Mouse (Mus musculus) midbrain, embryonic 14.5 days (tissue): ENCODE measurements around the gene Wbp4. TPM values are rescaled to one million over a fixed set of nuclear protein-coding genes. Genes with fewer than 3 reads are reported as not detected.
"Not testable (repeated sequence)": the region's sequence is repeated elsewhere in the genome, so short reads cannot be mapped to it uniquely, and the experiment has no call there.

Experiments used
- ATAC-seq: fragments of 200-750 bp; cut with Nextera tagmentation; 2 replicates; pipeline ENCODE4 v1.8.0; 2017; ENCODE audit warnings: moderate number of reproducible peaks, moderate library complexity; ENCODE audit not compliant: low FRiP score, low TSS enrichment
- DNase-seq: peaks from one replicate; pipeline ENCODE4 v3.0.0-alpha.2; 2015
- H3K27ac ChIP-seq: fragments of 300-500 bp; sonication (generic); replicated peaks from 2 replicates; pipeline ENCODE4 v1.5.1; 2014; ENCODE audit warnings: mild to moderate bottlenecking, low read depth, low read length, moderate library complexity
- H3K27me3 ChIP-seq: fragments of 300-500 bp; sonication (generic); 2 replicates; pipeline ENCODE4 v1.6.1; 2014; ENCODE audit warnings: low read length, control low read depth, mixed read lengths; ENCODE audit not compliant: control insufficient read depth, insufficient read depth
- H3K36me3 ChIP-seq: fragments of 300-500 bp; sonication (generic); 2 replicates; pipeline ENCODE4 v1.6.1; 2014; ENCODE audit warnings: low read length, control low read depth; ENCODE audit not compliant: control insufficient read depth, insufficient read depth
- H3K4me1 ChIP-seq: fragments of 300-500 bp; sonication (generic); 2 replicates; pipeline ENCODE4 v1.6.1; 2014; ENCODE audit warnings: mild to moderate bottlenecking, antibody characterized with exemption, low read length, control low read depth; ENCODE audit not compliant: control insufficient read depth, insufficient read depth
- H3K4me2 ChIP-seq: fragments of 300-500 bp; sonication (generic); 2 replicates; pipeline ENCODE4 v1.6.1; 2014; ENCODE audit warnings: mild to moderate bottlenecking, low read length, moderate library complexity
- H3K4me3 ChIP-seq: fragments of 300-500 bp; sonication (generic); replicated peaks from 2 replicates; pipeline ENCODE4 v1.5.1; 2014; ENCODE audit warnings: low read depth, low read length
- H3K9ac ChIP-seq: fragments of 300-500 bp; sonication (generic); replicated peaks from 2 replicates; pipeline ENCODE4 v1.6.1; 2014; ENCODE audit warnings: mild to moderate bottlenecking, low read length, moderate library complexity
- H3K9me3 ChIP-seq: fragments of 300-500 bp; sonication (generic); 2 replicates; pipeline ENCODE4 v1.6.1; 2016; ENCODE audit warnings: low read length, control low read depth, mixed read lengths; ENCODE audit not compliant: control insufficient read depth
- WGBS: fragments of 180-500 bp; shearing (Covaris S2); extraction: QIAGEN DNeasy Blood & Tissue Kit; methylation state at CpG from one replicate; pipeline ENCODE4 v1.1.7; 2014; 5-methylcytosine and 5-hydroxymethylcytosine counted together
- polyA plus RNA-seq: library from polyadenylated mRNA; unstranded; fragments of >200 nt; fragmentation: Nextera tagmentation; extraction: Ambion mirVana; gene quantifications from 2 replicates; pipeline ENCODE4 v1.2.1, GENCODE M21; 2014

Gene Wbp4
- polyA plus RNA-seq = 44.8 and 52.6 TPM in 2 replicates

DNA sequence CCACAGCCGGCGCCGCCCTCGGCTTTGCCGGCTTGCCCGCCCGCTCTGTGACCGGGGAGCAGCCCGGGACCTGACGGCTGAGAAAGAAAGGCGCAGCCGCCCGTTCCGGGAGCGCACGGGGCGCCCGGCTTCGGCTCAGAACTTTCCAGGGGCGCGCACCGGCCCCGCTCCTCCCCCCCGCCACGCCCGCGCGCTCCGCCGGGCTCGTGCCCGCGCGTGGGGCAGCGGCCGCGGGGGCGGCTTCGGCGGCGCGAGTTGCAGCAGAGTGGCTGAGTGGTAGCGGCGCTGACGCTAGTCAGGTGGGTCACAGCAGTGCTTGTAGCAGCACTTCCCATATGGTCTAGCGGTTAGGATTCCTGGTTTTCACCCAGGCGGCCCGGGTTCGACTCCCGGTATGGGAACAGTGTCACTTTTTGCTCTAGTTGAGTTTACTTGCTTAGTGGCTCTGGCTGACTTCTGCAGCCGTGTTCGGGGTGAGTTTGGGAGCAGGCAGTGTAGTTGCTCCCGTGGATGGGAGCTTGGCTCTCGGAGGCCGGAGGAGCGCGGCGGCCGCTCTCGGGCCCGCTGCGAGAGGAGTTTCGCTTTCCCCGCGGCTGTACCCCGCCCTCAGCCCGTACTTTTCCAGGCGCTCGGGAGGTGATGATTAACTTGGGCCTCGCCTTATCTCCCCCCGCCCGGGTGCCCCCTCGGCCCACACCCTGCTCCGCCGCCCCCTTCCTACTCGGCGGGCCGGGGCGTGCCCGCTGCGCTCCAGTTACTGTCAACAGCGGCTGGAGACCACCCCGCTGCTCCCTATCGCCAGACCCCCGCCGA lies at the start of gene Wbp4:
Gene Wbp4, minus strand, starts transcription at position 182 of the 813 bp plus-strand sequence.
- H3K4me2 ChIP-seq = peak within 1 kb of the TSS; percentile 64
- H3K9me3 ChIP-seq = no peaks in the 10 kb centered on the region
- peaks cover 5% of the 10 kb centered on the region for H3K36me3 ChIP-seq
- H3K27ac ChIP-seq = peak within 1 kb of the TSS; percentile 100
- ATAC-seq (peak; percentile 93), DNase-seq (peak; percentile 97)
- H3K4me1 ChIP-seq = peaks cover 21% of the 10 kb centered on the region
- H3K9ac ChIP-seq = peak within 1 kb of the TSS; percentile 96
- under 1% methylated on average over 79 of the region's 86 CpGs for WGBS
- peak within 1 kb of the TSS; percentile 92 for H3K4me3 ChIP-seq
- 0 out of 2 replicates have a peak, but pooled peaks cover 2% of the 10 kb centered on the region for H3K27me3 ChIP-seq

DNA sequence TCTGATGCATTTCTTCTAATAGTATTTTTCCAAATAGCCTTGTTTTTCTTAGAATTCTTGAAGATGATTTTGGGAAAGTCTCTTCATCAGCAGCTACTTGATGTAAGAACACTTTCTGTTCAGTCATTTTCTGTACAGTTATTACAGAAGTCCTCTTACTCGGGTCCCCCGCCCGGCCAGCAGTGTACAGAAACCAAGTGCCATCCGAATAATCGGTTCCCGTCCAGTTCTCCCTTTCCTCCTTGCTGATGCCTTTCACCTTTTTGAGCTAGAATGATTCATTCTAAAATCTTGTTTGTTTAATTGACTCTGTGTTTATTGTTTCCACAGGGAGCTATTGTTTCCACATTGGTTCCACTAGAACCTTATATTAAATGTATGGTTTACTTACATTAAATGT lies 49.4 kb upstream of the Wbp4 start:
- H3K9ac ChIP-seq = no peak overlapping the region
- no peaks in the 10 kb centered on the region for H3K36me3 ChIP-seq
- no peak overlapping the region for H3K4me2 ChIP-seq
- no peak for ATAC-seq
- WGBS = 89% methylated on average over 6 of the region's 6 CpGs
- DNase-seq = no peak
- H3K4me1 ChIP-seq = no peaks in the 10 kb centered on the region
- no peaks in the 10 kb centered on the region for H3K9me3 ChIP-seq
- no peaks in the 10 kb centered on the region for H3K27me3 ChIP-seq
- no peak overlapping the region for H3K27ac ChIP-seq
- H3K4me3 ChIP-seq = no peak overlapping the region

DNA sequence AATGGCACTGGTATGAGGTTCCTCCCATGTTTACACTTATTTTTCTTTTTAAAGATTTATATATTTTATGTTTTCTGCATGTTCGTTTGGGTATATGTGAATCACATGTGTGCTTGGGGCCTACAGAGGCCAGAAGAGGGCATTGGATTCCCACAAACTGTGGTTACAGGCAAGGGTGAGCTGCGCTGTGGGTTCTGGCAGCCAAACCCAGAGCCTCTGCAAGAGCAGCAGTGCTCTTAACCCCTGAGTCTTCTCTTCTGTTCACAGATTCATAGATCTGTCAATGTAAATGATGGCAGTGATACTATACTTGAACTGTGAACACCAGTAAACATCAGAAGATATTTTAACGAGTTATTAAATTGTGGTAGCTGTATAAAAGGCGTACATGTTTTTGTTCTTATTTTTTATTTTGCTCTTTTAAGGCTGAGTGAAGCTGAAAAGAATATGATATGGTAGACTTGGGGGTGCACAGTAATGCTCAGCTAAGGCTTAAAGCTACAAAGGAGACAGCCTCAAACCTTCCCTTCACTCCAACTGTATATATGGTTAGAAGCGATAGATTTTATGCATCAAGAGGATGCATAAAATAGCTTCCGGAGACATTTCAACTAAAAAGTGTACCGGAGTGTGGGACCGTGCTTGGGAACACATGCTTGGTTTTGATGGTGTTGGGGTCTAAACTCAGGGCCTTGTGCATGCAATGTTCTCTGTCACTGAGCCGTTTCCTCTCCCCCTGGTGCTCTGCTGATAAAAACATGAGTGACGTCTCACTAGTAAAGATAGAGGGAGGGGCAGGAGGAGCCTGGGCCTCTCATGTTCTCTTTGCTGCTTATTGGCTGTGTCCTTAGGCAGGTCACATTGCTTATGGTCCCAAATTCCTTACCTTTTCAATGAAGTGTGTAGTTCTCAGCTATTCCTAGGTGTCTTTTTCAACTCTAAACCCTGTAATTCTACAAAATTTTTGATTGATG lies 48.5 kb upstream of the Wbp4 start:
- H3K9me3 ChIP-seq = no peaks in the 10 kb centered on the region
- 79% methylated on average over 10 of the region's 10 CpGs for WGBS
- no peaks in the 10 kb centered on the region for H3K27me3 ChIP-seq
- H3K36me3 ChIP-seq = no peaks in the 10 kb centered on the region
- DNase-seq (no peak), ATAC-seq (no peak)
- H3K27ac ChIP-seq = no peak overlapping the region
- no peaks in the 10 kb centered on the region for H3K4me1 ChIP-seq
- H3K4me3 ChIP-seq = no peak overlapping the region
- H3K9ac ChIP-seq = no peak overlapping the region
- no peak overlapping the region for H3K4me2 ChIP-seq

DNA sequence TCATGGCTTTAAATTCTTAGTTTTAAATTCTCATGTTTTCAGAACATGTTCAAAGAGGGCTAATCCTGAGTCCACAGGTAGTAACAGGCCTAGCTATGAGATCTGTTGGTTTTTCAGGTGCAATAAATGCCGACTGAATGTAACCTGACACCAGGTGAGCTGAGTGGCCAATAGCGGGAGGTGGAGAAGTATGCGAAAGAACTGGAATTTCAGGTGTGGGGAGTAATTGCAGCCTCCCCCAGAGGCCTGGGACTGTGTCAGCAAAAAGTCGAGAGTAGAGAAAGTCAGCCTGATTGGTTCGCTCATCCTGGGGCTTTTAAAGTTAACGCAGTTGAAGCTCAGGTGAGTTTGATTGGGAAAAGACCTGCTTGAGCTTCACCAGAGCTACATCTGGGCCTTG lies 46.4 kb upstream of the Wbp4 start:
- no peaks in the 10 kb centered on the region for H3K36me3 ChIP-seq
- no peak overlapping the region for H3K4me3 ChIP-seq
- ATAC-seq (no peak), DNase-seq (no peak)
- no peak overlapping the region for H3K4me2 ChIP-seq
- H3K27ac ChIP-seq = no peak overlapping the region
- 79% methylated on average over 6 of the region's 6 CpGs for WGBS
- H3K9me3 ChIP-seq = no peaks in the 10 kb centered on the region
- H3K4me1 ChIP-seq = no peaks in the 10 kb centered on the region
- H3K27me3 ChIP-seq = no peaks in the 10 kb centered on the region
- H3K9ac ChIP-seq = no peak overlapping the region

DNA sequence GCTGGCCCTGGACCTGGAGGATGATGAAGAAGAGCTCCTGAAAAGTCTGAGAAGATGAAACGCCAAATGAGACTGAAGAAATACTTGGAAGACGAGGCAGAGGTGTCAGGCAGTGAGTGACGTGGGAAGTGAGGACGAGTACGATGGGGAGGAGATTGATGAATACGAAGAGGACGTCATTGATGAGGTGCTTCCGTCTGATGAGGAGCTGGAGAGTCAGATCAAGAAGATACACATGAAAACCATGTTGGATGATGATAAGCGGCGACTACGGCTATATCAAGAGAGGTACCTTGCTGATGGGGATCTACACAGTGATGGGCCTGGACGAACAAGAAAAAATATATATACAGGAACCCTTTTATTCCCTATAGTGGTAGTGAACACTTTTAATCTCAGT lies 44.8 kb upstream of the Wbp4 start:
- H3K9me3 ChIP-seq, H3K27ac ChIP-seq, H3K4me2 ChIP-seq, H3K27me3 ChIP-seq, H3K9ac ChIP-seq, H3K36me3 ChIP-seq, ATAC-seq, H3K4me3 ChIP-seq, H3K4me1 ChIP-seq, DNase-seq: not testable (repeated sequence)
- WGBS = 92% methylated on average over 12 of the region's 12 CpGs

DNA sequence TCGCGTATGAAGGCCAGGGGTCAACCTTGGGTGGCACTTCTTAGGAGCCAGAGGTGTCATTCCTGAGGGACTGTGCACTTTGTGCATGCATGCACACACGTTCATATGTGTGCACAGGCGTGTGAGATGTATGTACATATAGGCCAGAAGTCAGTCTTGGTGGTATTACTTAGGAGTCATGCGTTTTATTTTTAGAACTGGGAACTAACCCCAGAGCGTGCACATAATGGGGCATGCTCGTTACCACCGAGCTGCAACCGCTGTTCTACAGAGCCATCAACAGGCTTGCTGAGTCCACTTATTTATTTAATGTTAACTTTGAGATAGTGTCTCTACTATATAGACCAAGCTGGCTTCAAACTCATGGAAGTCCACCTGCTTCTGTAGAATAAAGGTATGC lies 41.1 kb upstream of the Wbp4 start:
- H3K27me3 ChIP-seq = no peaks in the 10 kb centered on the region
- H3K36me3 ChIP-seq = no peaks in the 10 kb centered on the region
- no peak overlapping the region for H3K4me2 ChIP-seq
- no peaks in the 10 kb centered on the region for H3K9me3 ChIP-seq
- H3K4me1 ChIP-seq = no peaks in the 10 kb centered on the region
- H3K9ac ChIP-seq = no peak overlapping the region
- H3K4me3 ChIP-seq = no peak overlapping the region
- WGBS = 95% methylated on average over 9 of the region's 9 CpGs
- H3K27ac ChIP-seq = no peak overlapping the region
- no peak for ATAC-seq
- DNase-seq = no peak

DNA sequence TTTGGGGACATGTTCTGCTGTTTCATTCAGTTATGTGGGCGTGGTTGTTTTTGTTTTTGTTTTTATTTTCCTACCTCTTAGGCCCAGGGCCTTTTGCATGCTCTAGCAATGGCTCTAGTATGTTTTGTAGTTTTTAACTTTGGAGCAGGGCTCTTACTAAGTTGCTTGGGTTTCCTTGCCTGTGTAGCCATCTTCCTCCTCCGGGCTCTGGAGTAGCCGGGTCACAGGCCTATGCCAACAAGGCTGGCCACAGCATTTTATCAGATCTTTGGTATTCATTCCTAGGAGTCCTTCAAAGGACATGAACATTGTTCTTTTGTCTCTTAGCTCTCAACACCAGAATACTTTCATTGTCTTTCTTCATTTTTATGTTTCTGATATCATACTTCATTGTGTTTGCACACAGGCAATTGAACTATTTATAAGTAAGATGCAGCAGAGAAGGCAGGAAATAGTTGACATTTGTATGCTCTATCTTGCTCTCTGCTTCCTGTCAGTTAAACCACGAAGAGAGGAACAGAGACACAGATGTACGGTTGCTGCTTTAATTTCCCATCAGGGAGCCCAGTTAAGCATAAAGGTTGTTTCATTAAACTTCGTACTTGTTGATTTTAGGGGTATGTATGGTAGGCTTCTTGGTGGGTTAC lies 40.3 kb upstream of the Wbp4 start:
- Histone ChIP-seq H3K4me2 (no peak overlapping the region), H3K9ac (no peak overlapping the region), H3K27ac (no peak overlapping the region), H3K9me3 (no peaks in the 10 kb centered on the region), H3K36me3 (no peaks in the 10 kb centered on the region), H3K27me3 (no peaks in the 10 kb centered on the region), H3K4me3 (no peak overlapping the region), H3K4me1 (no peaks in the 10 kb centered on the region)
- DNase-seq (no peak), ATAC-seq (no peak)
- 81% methylated on average over 6 of the region's 6 CpGs for WGBS

DNA sequence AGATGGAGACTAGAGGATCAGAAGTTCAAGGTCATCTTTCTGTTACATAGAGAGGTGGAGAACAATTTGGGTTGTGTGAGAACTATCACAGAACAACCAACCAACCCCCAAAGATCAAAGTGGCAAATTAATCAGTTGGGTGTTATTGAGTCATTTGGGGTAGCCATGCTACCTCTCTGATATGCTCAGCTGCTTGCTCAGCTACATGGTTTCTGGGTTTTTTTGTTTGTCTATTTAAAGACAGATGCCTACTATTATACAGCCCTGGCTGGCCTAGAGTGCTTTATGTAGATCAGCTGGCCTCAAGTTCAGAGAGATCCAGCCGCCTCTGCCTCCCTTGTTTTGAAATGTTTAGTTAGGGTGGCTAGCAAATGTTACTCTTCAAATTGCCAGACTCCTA lies 39.7 kb upstream of the Wbp4 start:
- Histone ChIP-seq H3K4me1 (no peaks in the 10 kb centered on the region), H3K4me3 (no peak overlapping the region), H3K4me2 (no peak overlapping the region), H3K36me3 (no peaks in the 10 kb centered on the region), H3K27ac (no peak overlapping the region), H3K9me3 (no peaks in the 10 kb centered on the region), H3K27me3 (no peaks in the 10 kb centered on the region), H3K9ac (no peak overlapping the region)
- DNase-seq = no peak
- ATAC-seq = no peak
- 83% methylated on average over 1 of the region's 1 CpGs for WGBS
